Mouse (Mus musculus): ENCODE data around the gene Frs2. TPM values are rescaled to one million over a fixed set of nuclear protein-coding genes. Genes with fewer than 3 reads are reported as not detected.
"Not testable (repeated sequence)": the region's sequence is repeated elsewhere in the genome, so short reads cannot be mapped to it uniquely, and the experiment has no call there.

Gene Frs2
- polyA plus RNA-seq, 1 experiment = 13.2 TPM

DNA sequence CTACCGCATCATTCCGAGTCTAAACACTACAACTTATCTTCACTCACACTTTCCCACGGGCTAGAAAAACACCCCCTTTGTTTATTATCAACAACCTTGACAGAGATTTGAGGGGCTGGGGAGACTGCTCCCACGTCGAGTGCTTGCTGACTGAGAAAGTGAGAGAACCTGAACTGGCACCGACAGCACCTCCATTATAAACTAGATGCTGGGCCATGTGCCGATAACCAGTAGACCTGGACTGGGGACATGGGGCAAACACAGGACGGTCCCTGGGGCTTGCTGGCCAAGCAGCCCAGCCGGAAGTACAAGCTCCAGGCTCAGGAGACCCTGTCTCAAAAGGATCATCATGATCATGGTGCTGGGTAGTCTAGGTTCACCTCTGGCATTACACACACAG is 1.9 kb downstream of the Frs2 start:
- H3K27me3 ChIP-seq (replicated peaks; ENCODE audit: control insufficient read depth, insufficient read depth, low read length) = no peaks in the 10 kb centered on the region
- TF ChIP-seq POLR2A (IDR thresholded peaks at IDR 0.05; ENCODE audit: low read depth, low read length) = no peak
- no peak for TF ChIP-seq CTCF (conservative IDR thresholded peaks at IDR 0.05; ENCODE audit: insufficient read depth, insufficient read length, low read depth, low read length)
- H3K36me3 ChIP-seq (ENCODE audit: control insufficient read depth, insufficient read depth, low read length) = no peaks in the 10 kb centered on the region
- WGBS = 45% methylated on average over 9 of the region's 9 CpGs
- 0 out of 2 replicates have a peak overlapping the region, but pooled peaks have one; percentile 41 for H3K27ac ChIP-seq (ENCODE audit: insufficient read depth, low read depth, low read length)
- no peak overlapping the region for H3K4me3 ChIP-seq (ENCODE audit: insufficient read depth, low read depth, low read length)
- no peak for DNase-seq
- peaks cover 30% of the 10 kb centered on the region for H3K4me1 ChIP-seq (ENCODE audit: control insufficient read depth, insufficient read depth, low read length)

DNA sequence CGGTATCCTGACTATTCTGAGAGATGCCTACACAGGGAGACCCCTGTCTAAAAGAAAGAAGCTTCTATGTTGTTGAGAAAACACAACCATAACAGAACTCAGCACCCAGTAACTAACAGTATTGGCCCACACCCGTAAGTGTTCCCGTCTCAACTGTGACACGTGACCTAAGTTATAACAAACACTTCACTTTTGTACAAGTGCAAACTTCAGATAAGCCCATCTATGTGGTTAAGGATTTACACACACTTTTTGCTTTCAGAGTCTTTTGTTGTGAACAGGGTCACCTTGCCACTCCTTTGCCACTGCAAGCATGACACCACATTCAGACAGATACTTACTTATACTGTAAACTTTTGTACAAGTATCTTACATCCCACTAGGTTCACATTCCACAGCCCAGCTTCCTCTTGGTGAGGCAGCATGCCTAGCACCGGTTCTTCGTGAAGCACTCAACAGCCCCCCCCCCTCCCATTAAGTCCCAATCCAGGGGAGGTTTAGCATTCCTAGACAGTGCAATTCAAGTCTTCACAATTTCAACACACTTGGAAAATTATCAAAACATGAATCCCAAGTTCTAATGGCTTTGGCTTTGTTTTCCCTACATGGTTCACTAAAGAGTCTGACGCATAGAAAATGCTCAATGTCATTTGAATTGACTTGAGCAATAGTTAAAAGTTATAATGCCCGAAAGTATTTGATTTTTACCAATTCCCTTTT is 2.6 kb downstream of the Frs2 start:
- H3K27ac ChIP-seq (ENCODE audit: insufficient read depth, low read depth, low read length) = peak overlapping the region; percentile 47
- no peaks in the 10 kb centered on the region for H3K27me3 ChIP-seq (replicated peaks; ENCODE audit: control insufficient read depth, insufficient read depth, low read length)
- no peak overlapping the region for H3K4me3 ChIP-seq (ENCODE audit: insufficient read depth, low read depth, low read length)
- DNase-seq = no peak
- no peaks in the 10 kb centered on the region for H3K36me3 ChIP-seq (ENCODE audit: control insufficient read depth, insufficient read depth, low read length)
- WGBS = 47% methylated on average over 8 of the region's 8 CpGs
- peaks cover 30% of the 10 kb centered on the region for H3K4me1 ChIP-seq (ENCODE audit: control insufficient read depth, insufficient read depth, low read length)
- no peak for TF ChIP-seq POLR2A (IDR thresholded peaks at IDR 0.05; ENCODE audit: low read depth, low read length)
- TF ChIP-seq CTCF (conservative IDR thresholded peaks at IDR 0.05; ENCODE audit: insufficient read depth, insufficient read length, low read depth, low read length) = no peak

DNA sequence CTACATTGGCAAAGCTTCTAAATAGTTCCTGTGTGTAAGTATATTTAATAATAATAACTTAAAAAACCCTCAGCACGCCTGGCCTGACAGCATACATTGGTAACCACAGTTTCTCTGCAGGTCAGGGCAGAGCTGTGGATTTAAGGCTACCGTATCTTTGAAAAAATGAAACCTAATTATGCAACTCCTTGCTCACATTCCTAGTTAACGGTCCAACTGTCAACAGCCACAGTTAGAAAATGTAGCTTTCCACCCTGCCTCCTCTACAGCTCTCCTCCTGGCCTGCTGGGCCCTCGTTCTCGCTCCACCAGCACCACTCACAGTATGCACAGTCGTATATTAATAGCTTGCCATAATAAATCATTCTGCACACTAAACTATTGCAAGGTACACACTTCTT is 3.7 kb downstream of the Frs2 start:
- peaks cover 30% of the 10 kb centered on the region for H3K4me1 ChIP-seq (ENCODE audit: control insufficient read depth, insufficient read depth, low read length)
- no peak for TF ChIP-seq POLR2A (IDR thresholded peaks at IDR 0.05; ENCODE audit: low read depth, low read length)
- TF ChIP-seq CTCF (conservative IDR thresholded peaks at IDR 0.05; ENCODE audit: insufficient read depth, insufficient read length, low read depth, low read length) = no peak
- no peak overlapping the region for H3K4me3 ChIP-seq (ENCODE audit: insufficient read depth, low read depth, low read length)
- 12% methylated on average over 6 of the region's 6 CpGs for WGBS
- peak overlapping the region; percentile 47; the same call in 1 of the 2 replicates for H3K27ac ChIP-seq (ENCODE audit: insufficient read depth, low read depth, low read length)
- peak; percentile 47 for DNase-seq
- H3K27me3 ChIP-seq (replicated peaks; ENCODE audit: control insufficient read depth, insufficient read depth, low read length) = no peaks in the 10 kb centered on the region
- no peaks in the 10 kb centered on the region for H3K36me3 ChIP-seq (ENCODE audit: control insufficient read depth, insufficient read depth, low read length)

DNA sequence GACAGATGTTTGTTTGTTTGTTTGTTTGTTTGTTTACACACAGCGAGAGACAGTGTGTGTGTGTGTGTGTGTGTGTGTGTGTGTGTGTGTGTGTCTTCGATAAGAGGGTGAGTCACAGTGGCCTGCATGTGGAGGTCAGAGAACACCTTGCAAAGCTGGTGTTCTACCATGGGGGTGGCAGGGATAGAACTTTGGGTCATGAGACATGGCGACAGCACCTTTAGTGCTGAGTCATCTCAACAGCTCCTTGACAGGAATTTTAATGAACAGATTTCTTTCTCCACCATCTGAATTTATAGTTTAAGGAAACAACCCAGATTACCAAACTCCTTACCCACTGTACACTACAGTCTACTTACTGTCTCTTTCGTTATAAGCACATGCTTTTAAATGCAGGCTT is 4.3 kb downstream of the Frs2 start:
- WGBS = 62% methylated on average over 4 of the region's 4 CpGs
- DNase-seq = no peak

DNA sequence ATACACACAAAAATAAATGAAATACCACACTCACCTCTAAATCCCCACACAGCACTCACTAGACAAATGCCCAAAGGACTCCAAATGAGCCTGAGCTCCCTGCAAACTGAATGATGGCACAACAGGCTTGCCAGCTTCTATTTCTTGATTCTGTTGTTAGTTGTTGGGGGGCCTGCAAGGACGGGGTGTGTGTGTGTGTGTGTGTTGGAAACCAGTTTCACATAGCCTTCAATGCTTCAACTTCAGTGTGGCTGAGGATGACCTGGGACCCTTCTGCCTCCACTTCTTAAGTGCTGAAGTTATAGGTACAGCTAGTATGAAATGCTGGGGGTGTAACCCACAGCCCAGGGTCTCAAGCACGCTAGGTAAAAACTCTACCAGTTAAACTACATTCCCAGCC is 5.0 kb downstream of the Frs2 start:
- no peaks in the 10 kb centered on the region for H3K36me3 ChIP-seq (ENCODE audit: control insufficient read depth, insufficient read depth, low read length)
- no peak for TF ChIP-seq POLR2A (IDR thresholded peaks at IDR 0.05; ENCODE audit: low read depth, low read length)
- H3K27ac ChIP-seq (ENCODE audit: insufficient read depth, low read depth, low read length) = no peak overlapping the region
- DNase-seq = no peak
- 91% methylated on average over 2 of the region's 2 CpGs for WGBS
- H3K4me1 ChIP-seq (ENCODE audit: control insufficient read depth, insufficient read depth, low read length) = peaks cover 30% of the 10 kb centered on the region
- no peak overlapping the region for H3K4me3 ChIP-seq (ENCODE audit: insufficient read depth, low read depth, low read length)
- no peaks in the 10 kb centered on the region for H3K27me3 ChIP-seq (replicated peaks; ENCODE audit: control insufficient read depth, insufficient read depth, low read length)

More for the DNA sequence above, 4.3 kb downstream of the Frs2 start:
- H3K27me3 ChIP-seq (replicated peaks; ENCODE audit: control insufficient read depth, insufficient read depth, low read length) = no peaks in the 10 kb centered on the region
- H3K4me3 ChIP-seq (ENCODE audit: insufficient read depth, low read depth, low read length) = no peak overlapping the region
- no peaks in the 10 kb centered on the region for H3K36me3 ChIP-seq (ENCODE audit: control insufficient read depth, insufficient read depth, low read length)
- H3K27ac ChIP-seq (ENCODE audit: insufficient read depth, low read depth, low read length) = peak overlapping the region; percentile 63; the same call in 1 of the 2 replicates
- TF ChIP-seq POLR2A (IDR thresholded peaks at IDR 0.05; ENCODE audit: low read depth, low read length) (no peak), CTCF (conservative IDR thresholded peaks at IDR 0.05; ENCODE audit: insufficient read depth, insufficient read length, low read depth, low read length) (no peak)
- H3K4me1 ChIP-seq (ENCODE audit: control insufficient read depth, insufficient read depth, low read length) = peaks cover 30% of the 10 kb centered on the region

DNA sequence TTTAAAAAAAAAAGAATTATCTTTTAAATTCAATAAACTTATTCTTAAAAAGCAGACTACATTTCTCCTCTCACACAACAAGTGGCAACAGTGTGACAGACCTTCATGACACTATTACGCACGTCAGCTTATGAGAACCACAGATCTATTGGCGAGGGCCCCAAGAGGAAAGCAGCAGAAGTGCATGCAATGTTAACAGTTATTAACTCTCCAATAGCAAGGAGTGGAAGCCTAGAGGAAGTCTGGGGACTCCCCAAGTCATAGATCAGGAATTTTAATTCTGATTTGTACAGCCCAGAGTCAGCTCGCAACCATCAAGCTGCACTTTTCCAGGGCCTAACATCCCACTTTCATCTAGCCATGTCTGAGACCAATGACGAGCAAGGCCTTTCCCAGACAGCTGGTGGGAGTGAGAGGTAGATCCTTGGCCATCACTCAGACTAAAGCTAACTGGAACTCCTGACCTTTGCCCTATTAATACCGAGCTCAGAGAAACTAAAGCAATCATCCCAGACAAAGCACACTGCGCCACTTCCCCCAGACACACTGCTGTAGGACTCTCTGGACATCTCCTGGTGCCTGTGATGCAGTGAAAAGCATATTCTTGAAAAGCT is 6.3 kb downstream of the Frs2 start:
- peak; percentile 43 for DNase-seq
- Histone ChIP-seq H3K27ac (ENCODE audit: insufficient read depth, low read depth, low read length) (no peak overlapping the region), H3K4me3 (ENCODE audit: insufficient read depth, low read depth, low read length) (no peak overlapping the region), H3K36me3 (ENCODE audit: control insufficient read depth, insufficient read depth, low read length) (no peaks in the 10 kb centered on the region), H3K4me1 (ENCODE audit: control insufficient read depth, insufficient read depth, low read length) (peaks cover 30% of the 10 kb centered on the region), H3K27me3 (replicated peaks; ENCODE audit: control insufficient read depth, insufficient read depth, low read length) (no peaks in the 10 kb centered on the region)
- TF ChIP-seq CTCF (conservative IDR thresholded peaks at IDR 0.05; ENCODE audit: insufficient read depth, insufficient read length, low read depth, low read length) (no peak), POLR2A (IDR thresholded peaks at IDR 0.05; ENCODE audit: low read depth, low read length) (no peak)
- 61% methylated on average over 7 of the region's 7 CpGs for WGBS

DNA sequence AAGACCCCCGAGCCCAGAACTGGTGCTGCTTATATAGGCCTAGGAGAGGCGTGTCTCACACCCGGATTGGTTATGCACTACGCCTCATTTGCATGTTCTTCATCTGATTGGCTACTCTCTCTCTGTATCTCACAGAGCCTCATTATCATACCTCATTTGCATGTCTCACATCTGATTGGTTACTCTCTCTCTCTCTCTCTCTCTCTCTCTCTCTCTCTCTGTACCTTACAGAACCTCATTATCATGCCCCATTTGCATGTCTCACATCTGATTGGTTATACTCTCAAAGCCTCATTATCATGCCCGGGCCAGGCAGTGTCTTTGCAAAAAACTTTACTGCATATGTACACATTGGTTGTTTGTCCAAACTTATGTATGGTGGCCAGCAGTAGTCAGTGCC is 16.8 kb downstream of the Frs2 start:
- H3K4me1 ChIP-seq (ENCODE audit: control insufficient read depth, insufficient read depth, low read length) = peaks cover 21% of the 10 kb centered on the region
- not testable (repeated sequence) for H3K27me3 ChIP-seq (replicated peaks; ENCODE audit: control insufficient read depth, insufficient read depth, low read length); H3K36me3 ChIP-seq (ENCODE audit: control insufficient read depth, insufficient read depth, low read length); DNase-seq; H3K4me3 ChIP-seq (ENCODE audit: insufficient read depth, low read depth, low read length); H3K27ac ChIP-seq (ENCODE audit: insufficient read depth, low read depth, low read length)
- 97% methylated on average over 5 of the region's 5 CpGs for WGBS

Data from kidney, adult 2 months (tissue).